Mouse (Mus musculus): ENCODE results near the gene Prr12.

GRCm38 (mm10) chr7:44999753-45000152, 52.9 kb downstream of the Prr12 start:
- TF ChIP-seq CTCF (IDR thresholded peaks at IDR 0.05) (no peak), EP300 (IDR thresholded peaks at IDR 0.05) (no peak)
